Mouse (Mus musculus) urinary bladder, postnatal 25 days (tissue): ENCODE data around the gene Ubtd2.
A peak's percentile ranks its signal among the peaks of the same experiment; 100 is the strongest.
"Not testable (repeated sequence)": the region's sequence is repeated elsewhere in the genome, so short reads cannot be mapped to it uniquely, and the experiment has no call there.

Source experiments
- DNase-seq: peaks from one replicate; pipeline ENCODE4 v3.0.0; 2022; ENCODE audit warnings: low spot score

The Ubtd2 gene

DNA sequence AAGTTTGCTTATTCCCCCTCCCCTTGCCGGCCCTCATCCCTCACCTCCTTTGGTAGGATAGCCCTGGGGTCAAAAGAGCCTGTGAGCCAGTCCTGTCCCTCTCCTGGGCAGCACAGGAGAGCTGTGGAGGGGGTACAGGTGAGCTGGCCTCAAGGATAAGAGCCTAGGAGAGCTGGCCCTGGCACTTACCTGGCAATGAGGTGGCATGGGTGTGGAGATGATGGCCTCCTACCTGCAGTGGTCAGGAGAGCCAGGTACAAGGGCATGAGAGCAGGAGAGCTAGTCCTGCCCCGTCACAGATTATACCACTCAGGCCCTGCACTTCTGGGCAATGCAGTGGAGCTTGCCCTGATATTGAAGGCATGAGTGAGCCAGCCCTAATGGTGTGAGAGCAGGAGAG, 9.1 kb downstream of the Ubtd2 start:
- DNase-seq = no peak

GRCm38 (mm10) chr11:32471925-32472324, 16.8 kb downstream of the Ubtd2 start:
- DNase-seq = no peak

DNA sequence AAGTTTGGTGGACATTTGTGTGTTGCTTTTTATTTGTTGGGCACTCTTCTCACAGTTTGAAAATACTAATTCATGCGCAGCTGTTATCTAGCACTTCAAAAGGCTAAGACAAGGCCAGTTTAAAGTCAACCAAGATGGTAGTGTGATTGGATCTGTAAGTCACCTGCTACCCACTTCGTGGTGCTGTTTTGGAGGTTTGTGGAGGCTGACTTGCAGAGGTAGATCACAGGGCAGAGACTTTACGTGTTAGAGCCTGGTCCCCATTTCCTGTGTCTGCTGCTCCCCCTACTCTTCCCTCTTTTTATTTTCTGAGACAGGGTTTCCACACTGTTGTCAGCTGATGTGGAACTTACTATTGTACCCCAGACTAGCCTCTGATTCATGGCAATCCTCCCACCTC, 19.6 kb downstream of the Ubtd2 start:
- DNase-seq = no peak

GRCm38 (mm10) chr11:32475487-32476236, 20.5 kb downstream of the Ubtd2 start:
- DNase-seq = no peak

DNA sequence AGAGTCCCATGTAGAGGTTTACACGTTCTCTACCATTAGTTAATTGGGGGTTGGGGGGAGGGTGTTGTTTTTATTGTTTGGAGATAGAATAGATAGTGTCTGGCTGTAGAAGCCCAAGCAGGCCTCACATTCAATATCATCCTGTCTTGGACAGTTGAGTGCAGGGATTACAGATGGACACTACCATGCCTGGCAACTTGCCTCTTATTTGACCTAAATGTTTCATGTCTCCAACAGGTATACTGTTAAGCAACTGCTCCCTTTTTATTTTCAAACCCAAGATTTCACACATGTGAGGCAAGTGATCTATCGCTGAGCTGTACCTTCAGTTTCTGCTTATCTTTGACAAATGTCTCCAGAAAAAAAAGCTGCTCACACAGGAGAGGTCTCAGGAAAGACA, 26.4 kb downstream of the Ubtd2 start:
- DNase-seq = no peak

DNA sequence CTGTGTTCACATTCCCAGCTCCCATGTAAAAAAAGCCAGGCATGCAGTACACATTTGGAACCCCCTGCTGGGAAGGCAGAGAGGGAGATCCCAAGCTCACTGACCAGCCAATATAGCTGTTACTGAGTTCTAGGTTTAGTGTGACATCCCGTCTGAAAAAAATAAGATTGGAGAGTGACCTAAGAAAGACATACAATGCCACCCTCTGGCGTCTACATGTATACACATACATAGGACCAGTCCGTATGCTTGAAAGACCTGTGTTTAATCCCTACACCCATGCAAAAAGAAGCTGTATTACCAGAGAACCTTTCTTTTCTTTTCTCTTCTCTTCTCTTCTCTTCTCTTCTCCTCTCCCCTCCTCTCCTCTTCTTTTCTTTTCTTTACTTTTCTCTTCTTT, 30.1 kb downstream of the Ubtd2 start:
- no peak for DNase-seq

DNA sequence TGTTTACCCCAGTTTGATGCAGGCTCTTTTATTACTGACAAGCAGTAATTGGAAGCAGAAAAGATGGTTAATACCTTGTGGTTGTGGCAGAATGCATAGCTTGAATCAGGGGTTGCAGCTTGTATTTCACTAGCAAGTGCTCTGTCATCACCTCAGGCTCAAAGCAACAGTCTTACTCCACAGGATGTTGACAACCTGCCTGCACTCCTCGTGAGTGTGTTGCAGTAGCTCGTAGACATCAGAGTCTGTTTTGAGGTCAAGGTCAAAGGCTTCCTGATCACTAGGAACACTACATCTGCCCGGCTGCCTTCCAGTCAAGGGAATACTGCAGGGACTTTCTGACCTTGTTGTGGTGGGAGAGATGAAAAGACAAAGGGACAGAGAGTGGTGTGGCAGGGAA, 31.5 kb downstream of the Ubtd2 start:
- no peak for DNase-seq

DNA sequence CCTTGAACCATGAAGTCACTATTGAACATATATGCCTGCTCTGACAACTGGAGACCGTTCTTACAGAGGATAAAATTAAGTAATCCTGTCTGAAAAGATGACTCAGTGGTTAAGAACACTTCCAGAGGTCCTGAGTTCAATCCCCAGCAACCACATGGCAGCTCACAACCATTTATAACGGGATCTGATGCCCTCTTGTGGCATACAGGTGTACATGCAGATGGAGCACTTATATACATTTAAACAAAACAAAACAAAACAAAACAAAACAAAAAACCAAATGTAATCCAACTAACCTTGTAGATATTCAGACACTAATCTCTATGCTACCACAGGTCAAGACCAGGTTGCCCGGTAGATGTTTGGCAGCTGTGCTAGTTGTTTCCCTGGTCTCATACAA, 32.3 kb downstream of the Ubtd2 start:
- DNase-seq = no peak

GRCm38 (mm10) chr11:32488344-32488743, 33.2 kb downstream of the Ubtd2 start:
- no peak for DNase-seq

GRCm38 (mm10) chr11:32488808-32489670, 33.9 kb downstream of the Ubtd2 start:
- DNase-seq = no peak

DNA sequence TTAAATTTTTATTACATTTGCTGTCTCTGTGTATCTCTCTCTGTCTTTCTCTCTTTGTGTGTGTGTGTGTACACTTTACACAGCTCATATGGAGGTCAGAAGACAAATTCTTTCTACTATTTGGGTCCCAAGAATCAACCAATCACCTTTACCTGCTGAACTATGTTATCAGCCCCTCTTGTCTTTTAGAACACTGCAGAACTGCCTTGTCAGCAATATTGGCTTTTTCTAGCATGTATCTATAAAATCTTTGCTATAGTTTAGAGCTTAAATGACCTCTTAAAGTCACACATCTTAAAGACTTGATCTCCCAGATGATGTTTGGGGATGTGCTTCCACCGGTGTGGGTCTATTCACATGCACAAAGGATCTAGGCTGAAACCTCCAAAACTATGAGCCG, 35.9 kb downstream of the Ubtd2 start:
- no peak for DNase-seq

DNA sequence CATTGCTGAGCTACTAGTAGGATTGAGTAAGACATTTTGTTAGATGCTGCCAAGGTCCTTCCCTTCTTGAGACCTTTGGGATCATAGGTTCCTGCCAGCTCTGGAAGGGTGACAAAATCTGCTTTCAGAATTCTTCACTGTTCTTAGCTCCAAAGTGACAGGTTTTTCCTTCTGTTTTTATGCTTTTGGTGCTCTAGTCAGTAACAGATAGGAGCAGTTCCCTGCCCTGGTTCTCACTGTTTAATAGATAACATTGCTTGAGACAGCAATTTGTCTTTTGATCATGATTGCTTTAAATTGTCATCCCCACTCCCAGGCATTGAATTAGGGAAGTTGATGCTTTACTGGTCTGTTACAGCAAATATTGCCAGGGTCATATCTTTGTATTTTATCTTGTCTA, 38.1 kb downstream of the Ubtd2 start:
- no peak for DNase-seq

DNA sequence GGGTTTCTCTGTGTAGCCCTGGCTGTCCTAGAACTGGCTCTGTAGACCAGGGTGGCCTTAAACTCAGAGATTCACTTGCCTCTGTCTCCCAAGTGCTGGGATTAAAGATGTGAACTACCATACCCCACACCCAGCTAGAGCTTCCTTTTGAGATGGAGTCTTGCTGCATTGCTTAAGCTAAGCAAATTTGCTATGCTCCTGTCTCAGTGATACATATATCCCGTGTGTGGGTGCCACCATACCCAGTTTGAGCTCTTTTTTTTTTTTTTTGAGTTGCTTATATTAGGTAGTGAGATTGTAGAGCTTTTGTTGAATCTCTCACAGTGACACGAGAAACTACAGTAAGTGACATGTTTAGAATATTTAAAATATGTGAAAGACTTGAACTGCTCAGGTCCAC, 40.1 kb downstream of the Ubtd2 start:
- DNase-seq = no peak

GRCm38 (mm10) chr11:32498757-32499535, 43.8 kb downstream of the Ubtd2 start:
- peak; percentile 29 for DNase-seq

DNA sequence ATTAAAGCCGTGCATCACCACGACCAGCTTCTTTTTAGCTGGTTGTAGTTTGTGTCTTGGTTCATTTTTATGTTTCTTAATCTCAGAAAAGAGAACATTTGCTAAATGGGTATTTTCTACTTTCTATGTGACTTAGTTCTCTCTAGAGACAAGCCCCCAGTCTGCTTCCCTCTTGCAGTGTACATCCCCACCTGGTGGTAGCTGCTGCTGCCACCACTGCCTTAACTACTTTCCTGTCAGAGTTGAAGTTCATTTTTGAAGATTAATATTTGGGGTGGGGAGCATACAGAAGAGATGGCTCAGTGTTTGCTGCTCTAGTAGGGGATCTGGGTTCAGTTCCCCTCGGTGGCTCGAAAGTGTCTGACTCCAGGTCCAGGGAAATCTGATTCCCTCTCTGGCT, 44.8 kb downstream of the Ubtd2 start:
- no peak for DNase-seq

- DNase-seq = no peak
These were observed 48.5 kb downstream of the Ubtd2 start for GRCm38 (mm10) chr11:32503711-32504110.

DNA sequence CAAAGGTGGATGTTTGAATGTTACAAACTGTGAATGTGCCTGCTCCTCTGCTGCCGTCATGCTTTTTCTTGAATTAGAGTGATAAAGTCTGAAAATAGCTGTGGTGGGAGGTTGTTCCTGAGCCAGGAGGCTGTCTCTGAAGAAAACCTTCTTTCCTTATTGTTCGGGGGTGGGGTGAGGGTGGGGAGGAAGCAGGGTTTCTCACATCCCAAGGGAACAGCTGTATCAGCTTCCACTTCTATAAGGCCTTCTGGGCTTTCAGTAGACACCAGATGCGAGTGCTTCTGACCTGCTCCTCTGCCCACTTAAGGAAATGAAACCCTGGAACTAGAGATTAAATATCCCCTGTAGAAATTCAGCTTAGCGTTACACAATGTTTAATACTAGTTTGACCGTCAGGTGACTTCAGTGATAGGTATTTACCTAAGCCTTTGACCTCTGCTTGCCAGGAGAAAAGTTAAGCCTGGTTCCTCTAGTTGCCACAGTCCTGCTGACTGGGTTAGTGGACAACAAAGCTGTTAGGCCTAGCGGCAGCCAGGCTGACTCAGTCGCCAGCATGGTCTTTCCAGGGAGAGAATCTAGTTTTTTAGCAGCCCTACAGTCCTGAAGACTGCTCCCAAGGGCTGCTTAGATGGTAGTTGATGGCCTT, 50.0 kb downstream of the Ubtd2 start:
- no peak for DNase-seq

GRCm38 (mm10) chr11:32510930-32511329, 55.8 kb downstream of the Ubtd2 start:
- DNase-seq = no peak

DNA sequence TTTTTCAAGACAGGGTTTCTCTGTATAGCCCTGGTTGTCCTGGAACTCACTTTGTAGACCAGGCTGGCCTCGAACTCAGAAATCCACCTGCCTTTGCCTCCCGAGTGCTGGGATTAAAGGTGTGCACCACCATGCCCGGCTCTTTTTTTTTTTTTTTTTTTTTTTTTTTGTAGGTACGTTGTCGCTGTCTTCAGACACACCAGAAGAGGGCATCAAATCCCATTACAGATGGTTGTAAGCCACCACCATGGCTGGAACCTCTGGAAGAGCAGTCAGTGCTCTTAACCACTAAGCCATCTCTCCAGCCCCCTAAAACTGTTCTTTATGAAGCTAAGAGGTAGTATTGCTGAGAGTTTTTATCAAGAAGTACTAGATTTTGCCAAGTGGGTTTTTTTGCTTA, 59.7 kb downstream of the Ubtd2 start:
- not testable (repeated sequence) for DNase-seq

DNA sequence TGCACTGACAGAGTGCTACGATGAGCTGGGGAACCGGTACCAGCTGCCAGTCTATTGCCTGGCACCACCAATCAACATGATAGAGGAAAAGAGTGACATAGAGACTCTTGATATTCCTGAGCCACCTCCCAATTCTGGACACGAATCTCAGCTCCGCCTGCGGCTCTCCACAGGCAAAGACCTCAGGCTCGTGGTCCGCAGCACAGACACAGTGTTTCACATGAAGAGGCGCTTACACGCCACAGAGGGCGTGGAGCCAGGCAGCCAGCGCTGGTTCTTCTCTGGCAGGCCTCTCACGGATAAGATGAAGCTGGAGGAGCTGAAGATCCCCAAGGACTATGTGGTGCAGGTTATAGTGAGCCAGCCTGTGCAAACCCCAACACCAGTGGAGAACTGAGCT, 60.9 kb downstream of the Ubtd2 start:
- no peak for DNase-seq

DNA sequence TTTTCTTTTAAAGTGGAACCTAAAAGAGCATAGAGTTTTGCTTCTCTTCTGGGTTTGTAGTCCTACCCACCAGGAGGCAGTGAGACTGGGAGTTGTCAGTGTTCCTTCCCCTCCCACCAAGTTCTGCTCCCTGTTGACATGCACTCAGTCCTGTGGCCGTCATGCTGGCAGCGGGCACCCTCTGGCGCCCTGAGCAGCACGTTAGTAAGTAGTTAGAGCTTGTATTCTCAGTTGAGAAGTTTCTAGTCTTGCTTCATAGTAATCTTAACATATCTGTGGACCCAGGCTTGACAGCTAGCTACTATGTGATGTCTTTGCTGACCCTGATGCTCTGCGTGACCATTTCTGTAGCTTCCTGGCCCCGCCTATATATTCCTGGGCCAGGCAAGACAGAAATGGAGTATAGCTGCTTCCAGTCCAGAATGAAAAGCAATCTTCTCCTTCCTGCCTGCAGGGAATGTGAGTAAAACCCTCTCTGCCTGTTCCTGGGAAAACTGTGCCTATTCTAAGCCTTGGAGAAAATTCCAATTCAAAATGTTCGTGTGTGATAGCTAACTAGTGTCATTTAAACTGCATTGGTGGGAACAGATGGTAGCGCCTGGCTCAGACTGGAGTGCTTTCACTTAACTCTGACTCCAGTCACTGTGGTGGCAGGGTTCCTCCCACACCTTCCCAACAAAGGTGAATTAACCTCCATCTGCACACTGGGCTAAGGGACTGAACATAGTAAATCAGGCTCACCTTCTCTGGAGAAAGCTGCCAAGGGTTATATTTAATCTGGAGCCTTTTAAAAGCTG, 61.9 kb downstream of the Ubtd2 start:
- DNase-seq = no peak
